In genomic region chr11:96645538-96646037, GRCm38 (mm10) we compare ENCODE assay signal across 8 mouse cellular contexts.
A peak's percentile ranks its signal among the peaks of the same experiment; 100 is the strongest.
DNase-seq lines count a peak whose midpoint lies in the region; ATAC-seq and TF ChIP-seq lines count a peak whose summit lies in the region.

No protein-coding gene starts in this region.

- no peak overlapping the region for H3K27ac ChIP-seq in heart, embryonic 11.5 days (ENCODE audit: low read depth, low read length)
- 0 out of 2 replicates have a peak overlapping the region, but pooled peaks have one; percentile 51 for H3K27ac ChIP-seq in forebrain, embryonic 10.5 days
- H3K27ac ChIP-seq in heart, embryonic 13.5 days (replicated peaks) = peak overlapping the region; percentile 2; the same call in 1 of the 2 replicates
- H3K27ac ChIP-seq in kidney, postnatal 0 days = no peak overlapping the region
- H3K27ac ChIP-seq in liver, embryonic 16.5 days (ENCODE audit: low read length) = 0 out of 2 replicates have a peak overlapping the region, but pooled peaks have one; percentile 20

- H3K9ac ChIP-seq in heart, embryonic 11.5 days (ENCODE audit: low read depth, low read length) = no peak overlapping the region
- no peak overlapping the region for H3K9ac ChIP-seq in heart, embryonic 13.5 days
- H3K9ac ChIP-seq in kidney, postnatal 0 days (ENCODE audit: low read depth, low read length) = no peak overlapping the region
- no peak overlapping the region for H3K9ac ChIP-seq in liver, embryonic 16.5 days (ENCODE audit: low read depth, low read length)

- H3K4me3 ChIP-seq in heart, embryonic 11.5 days (ENCODE audit: low read depth, low read length) = no peak overlapping the region
- no peak overlapping the region for H3K4me3 ChIP-seq in forebrain, embryonic 10.5 days
- H3K4me3 ChIP-seq in heart, embryonic 13.5 days = no peak overlapping the region
- H3K4me3 ChIP-seq in kidney, postnatal 0 days (replicated peaks; ENCODE audit: low read depth, low read length) = no peak overlapping the region
- no peak overlapping the region for H3K4me3 ChIP-seq in liver, embryonic 16.5 days (ENCODE audit: low read depth, low read length)

- H3K36me3 ChIP-seq in heart, embryonic 11.5 days (ENCODE audit: control insufficient read depth, insufficient read depth, low read length) = no peaks in the 10 kb centered on the region
- H3K36me3 ChIP-seq in forebrain, embryonic 10.5 days (replicated peaks) = no peaks in the 10 kb centered on the region
- H3K36me3 ChIP-seq in heart, embryonic 13.5 days = no peaks in the 10 kb centered on the region
- H3K36me3 ChIP-seq in kidney, postnatal 0 days (ENCODE audit: insufficient read depth, low read length) = no peaks in the 10 kb centered on the region
- H3K36me3 ChIP-seq in liver, embryonic 16.5 days (ENCODE audit: control insufficient read depth, insufficient read depth) = no peaks in the 10 kb centered on the region

- peak; percentile 75 to 77 for DNase-seq in heart, adult 18-20 months
- DNase-seq in forebrain, embryonic 10.5 days (ENCODE audit: extremely low spot score, low spot score) = no peak
- peak; percentile 68 for DNase-seq in kidney, postnatal 0 days (ENCODE audit: low spot score)
- DNase-seq in right cerebral cortex, postnatal 36 days (ENCODE audit: low spot score in 2 of 2) = peak; percentile 24 to 54
- DNase-seq in thymus, postnatal 14 days = no peak

- H3K4me1 ChIP-seq in heart, embryonic 11.5 days (ENCODE audit: control insufficient read depth, insufficient read depth, low read length) = 0 out of 2 replicates have a peak, but pooled peaks cover 4% of the 10 kb centered on the region
- H3K4me1 ChIP-seq in forebrain, embryonic 10.5 days = peaks cover 41% of the 10 kb centered on the region
- peaks cover 18% of the 10 kb centered on the region for H3K4me1 ChIP-seq in heart, embryonic 13.5 days
- peaks cover 15% of the 10 kb centered on the region; the same call in 1 of the 2 replicates for H3K4me1 ChIP-seq in kidney, postnatal 0 days (replicated peaks; ENCODE audit: insufficient read depth, low read length)
- H3K4me1 ChIP-seq in liver, embryonic 16.5 days (ENCODE audit: control insufficient read depth, low read depth, low read length) = no peaks in the 10 kb centered on the region

- WGBS in heart, embryonic 11.5 days (ENCODE audit: insufficient replicate concordance) = 60% methylated on average over 10 of the region's 10 CpGs
- WGBS in forebrain, embryonic 10.5 days = 72% methylated on average over 10 of the region's 10 CpGs
- 45% methylated on average over 10 of the region's 10 CpGs for WGBS in heart, embryonic 13.5 days
- 39% methylated on average over 10 of the region's 10 CpGs for WGBS in kidney, postnatal 0 days
- WGBS in liver, embryonic 16.5 days (ENCODE audit: insufficient replicate concordance) = 55% methylated on average over 10 of the region's 10 CpGs

- H3K4me2 ChIP-seq in heart, embryonic 11.5 days = no peak overlapping the region
- no peak overlapping the region for H3K4me2 ChIP-seq in heart, embryonic 13.5 days
- no peak overlapping the region for H3K4me2 ChIP-seq in kidney, postnatal 0 days (ENCODE audit: low read length)
- no peak overlapping the region for H3K4me2 ChIP-seq in liver, embryonic 16.5 days (ENCODE audit: low read depth, low read length)

- no peaks in the 10 kb centered on the region for H3K9me3 ChIP-seq in heart, embryonic 11.5 days (replicated peaks; ENCODE audit: control insufficient read depth, low read length)
- H3K9me3 ChIP-seq in forebrain, embryonic 10.5 days = no peaks in the 10 kb centered on the region
- H3K9me3 ChIP-seq in heart, embryonic 13.5 days = no peaks in the 10 kb centered on the region
- no peaks in the 10 kb centered on the region for H3K9me3 ChIP-seq in kidney, postnatal 0 days (replicated peaks; ENCODE audit: low read length)
- no peaks in the 10 kb centered on the region for H3K9me3 ChIP-seq in liver, embryonic 16.5 days (replicated peaks; ENCODE audit: control insufficient read depth, low read length)

- no peaks in the 10 kb centered on the region; the same call in 1 of the 2 replicates for H3K27me3 ChIP-seq in heart, embryonic 11.5 days (ENCODE audit: control insufficient read depth, insufficient read depth, low read length)
- no peaks in the 10 kb centered on the region; the same call in 1 of the 2 replicates for H3K27me3 ChIP-seq in forebrain, embryonic 10.5 days (ENCODE audit: poor library complexity, severe bottlenecking)
- H3K27me3 ChIP-seq in heart, embryonic 13.5 days (replicated peaks) = peaks cover 9% of the 10 kb centered on the region; the same call in 1 of the 2 replicates
- no peaks in the 10 kb centered on the region for H3K27me3 ChIP-seq in kidney, postnatal 0 days (ENCODE audit: insufficient read depth, low read length)
- no peaks in the 10 kb centered on the region for H3K27me3 ChIP-seq in liver, embryonic 16.5 days (ENCODE audit: control insufficient read depth, insufficient read depth, low read depth, low read length)

- TF ChIP-seq CTCF in kidney, postnatal 0 days (IDR thresholded peaks at IDR 0.05; ENCODE audit: low read depth) = no peak

- ATAC-seq in heart, embryonic 11.5 days (replicated peaks; ENCODE audit: insufficient number of reproducible peaks, low FRiP score, low TSS enrichment) = no peak
- no peak for ATAC-seq in heart, embryonic 13.5 days (ENCODE audit: extremely low read depth, insufficient number of reproducible peaks, low FRiP score, low TSS enrichment)
- ATAC-seq in kidney, postnatal 0 days (replicated peaks; ENCODE audit: low FRiP score, low read depth) = no peak
- ATAC-seq in liver, embryonic 16.5 days (ENCODE audit: low read depth) = no peak

Comparison
In these comparisons a context has a peak if more than half of its experiments do, and no peak if none do; other contexts are left out.
1. H3K27ac ChIP-seq: peak in forebrain, embryonic 10.5 days (single experiment), heart, embryonic 13.5 days (single experiment) and liver, embryonic 16.5 days (single experiment); none in heart, embryonic 11.5 days (single experiment) and kidney, postnatal 0 days (single experiment).
2. DNase-seq: peak in heart, adult 18-20 months (2 of 2), kidney, postnatal 0 days (single experiment) and right cerebral cortex, postnatal 36 days (2 of 2); none in forebrain, embryonic 10.5 days (single experiment) and thymus, postnatal 14 days (single experiment).